Mouse (Mus musculus) colon, adult 2 months (tissue): ENCODE measurements around the gene Tmem74b. TPM values are rescaled to one million over a fixed set of nuclear protein-coding genes. Genes with fewer than 3 reads are reported as not detected.

Experiments
- polyA plus RNA-seq: library from polyadenylated mRNA; depleted of rRNA; stranded (reverse); fragments of >200 nt; gene quantifications from 2 replicates; pipeline ENCODE4 v1.2.3, GENCODE M21; 2012; rRNA removed

Tmem74b gene
- 0.28 and 0.36 TPM in 2 replicates for polyA plus RNA-seq

GRCm38 (mm10) chr2:151701231-151702145, at the start of gene Tmem74b:
Gene Tmem74b, plus strand, starts transcription at chr2:151702008.

GRCm38 (mm10) chr2:151668433-151668832, 33.4 kb upstream of the Tmem74b start, which contains the start of gene Rad21l:
Gene Rad21l, minus strand, starts transcription at chr2:151668533.

GRCm38 (mm10) chr2:151743845-151744244, 42.0 kb downstream of the Tmem74b start, which contains the start of gene Psmf1:
Gene Psmf1, minus strand, starts transcription at chr2:151744186.

Other genes with a start within 250 kb of the Tmem74b start
- not detected in 2 replicates for gene 4921509C19Rik, start 225.9 kb upstream of the Tmem74b start, polyA plus RNA-seq
- gene Nsfl1c, start 207.8 kb upstream of the Tmem74b start, polyA plus RNA-seq, result 27.4 and 36.8 TPM in 2 replicates
- 49.5 and 51.2 TPM in 2 replicates for gene Fkbp1a, start 159.5 kb upstream of the Tmem74b start, polyA plus RNA-seq
- 291 and 310 TPM in 2 replicates for gene Sdcbp2, start 129.4 kb upstream of the Tmem74b start, polyA plus RNA-seq
- gene Snph, start 69.4 kb upstream of the Tmem74b start, polyA plus RNA-seq, result 6.9 and 7.6 TPM in 2 replicates
- not detected in 2 replicates for gene Rad21l, start 33.5 kb upstream of the Tmem74b start, polyA plus RNA-seq
- 31.2 and 35.6 TPM in 2 replicates for gene Psmf1, start 42.2 kb downstream of the Tmem74b start, polyA plus RNA-seq
- not detected in 2 replicates for gene Rspo4, start 140.9 kb downstream of the Tmem74b start, polyA plus RNA-seq
- gene Angpt4, start 209.2 kb downstream of the Tmem74b start, polyA plus RNA-seq, result 1.8 and 2.4 TPM in 2 replicates